Mouse (Mus musculus): ENCODE measurements at regions not wholly inside any gene's neighbourhood (a gene's known extent, or its start where the extent isn't known, plus 50 kb on each side); places are given as distances from the start of the nearest gene placed in this dataset.

GRCm38 (mm10) chr11:32128551-32128950 lies 71.5 kb downstream of the Il9r start:
- TF ChIP-seq GATA1 (IDR thresholded peaks at IDR 0.05; ENCODE audit: borderline replicate concordance, low read length) (no peak), FLI1 (IDR thresholded peaks at IDR 0.05; ENCODE audit: low read length) (no peak)
